ENCODE assay signal across 9 mouse cellular contexts in genomic region chr12:76318282-76319212, GRCm38 (mm10). TPM values are rescaled to one million over a fixed set of nuclear protein-coding genes. Genes with fewer than 3 reads are reported as not detected.
A peak's percentile ranks its signal among the peaks of the same experiment; 100 is the strongest.
DNase-seq lines count a peak whose midpoint lies in the region; ATAC-seq and TF ChIP-seq lines count a peak whose summit lies in the region.
"Had no signal": no experiment of that assay in that cellular context is flagged by ENCODE, and none has a peak within 500 bp of the region (broad histone marks: within the 10 kb centered on the region; RNA-seq: fewer than 3 reads in every experiment).

No protein-coding gene starts in this region.

- no peak for DNase-seq in intestine, embryonic 14.5 days (ENCODE audit: low spot score)
- DNase-seq in liver, embryonic 11.5 days (ENCODE audit: low spot score) = peak; percentile 65
- no peak for DNase-seq in gastrocnemius, postnatal 36 days
- no peak for DNase-seq in adrenal gland, adult 2 months
- DNase-seq in gastrocnemius, postnatal 25 days = no peak

- H3K36me3 ChIP-seq in intestine, embryonic 14.5 days (ENCODE audit: control insufficient read depth, insufficient read depth, low read length) = peaks cover 48% of the 10 kb centered on the region
- H3K36me3 ChIP-seq in intestine, postnatal 0 days (ENCODE audit: control insufficient read depth, insufficient read depth) = peaks cover 22% of the 10 kb centered on the region
- H3K36me3 ChIP-seq in liver, embryonic 11.5 days (ENCODE audit: control insufficient read depth, insufficient read depth, low read length) = peaks cover 23% of the 10 kb centered on the region

- TF ChIP-seq CTCF in intestine, postnatal 0 days (IDR thresholded peaks at IDR 0.05; ENCODE audit: low read depth) = no peak

- H3K27ac ChIP-seq in intestine, embryonic 14.5 days (ENCODE audit: low read depth) = peak overlapping the region; percentile 24
- no peak overlapping the region for H3K27ac ChIP-seq in intestine, postnatal 0 days (ENCODE audit: low read depth, low read length)
- H3K27ac ChIP-seq in brown adipose tissue, adult 24 weeks (replicated peaks; ENCODE audit: low read depth, low read length) = peak overlapping the region; percentile 34
- peak overlapping the region; percentile 94 for H3K27ac ChIP-seq in liver, embryonic 11.5 days (ENCODE audit: low read depth, low read length)
- H3K27ac ChIP-seq: midbrain, embryonic 12.5 days had no signal

- H3K4me2 ChIP-seq in intestine, embryonic 14.5 days (ENCODE audit: low read length) = no peak overlapping the region
- no peak overlapping the region for H3K4me2 ChIP-seq in intestine, postnatal 0 days (replicated peaks; ENCODE audit: low read depth)
- H3K4me2 ChIP-seq in liver, embryonic 11.5 days = peak overlapping the region; percentile 60
- H3K4me2 ChIP-seq: midbrain, embryonic 12.5 days had no signal

- intact Hi-C loops in gastrocnemius, postnatal 36 days (cut with DNase I) = no loop called here

- H3K4me1 ChIP-seq in intestine, embryonic 14.5 days (replicated peaks; ENCODE audit: control insufficient read depth, insufficient read depth, low read length) = peaks cover 3% of the 10 kb centered on the region; the same call in 1 of the 2 replicates
- no peaks in the 10 kb centered on the region for H3K4me1 ChIP-seq in intestine, postnatal 0 days (replicated peaks; ENCODE audit: control insufficient read depth, insufficient read depth, low read length)
- H3K4me1 ChIP-seq in brown adipose tissue, adult 24 weeks (ENCODE audit: control insufficient read depth, insufficient read depth, insufficient read length, low read length) = no peaks in the 10 kb centered on the region
- H3K4me1 ChIP-seq in liver, embryonic 11.5 days (replicated peaks; ENCODE audit: control insufficient read depth, insufficient read depth, low read length) = peaks cover 26% of the 10 kb centered on the region
- H3K4me1 ChIP-seq: midbrain, embryonic 12.5 days had no signal

- H3K4me3 ChIP-seq in intestine, embryonic 14.5 days (ENCODE audit: low read depth, low read length) = no peak overlapping the region
- no peak overlapping the region for H3K4me3 ChIP-seq in intestine, postnatal 0 days (ENCODE audit: low read depth, low read length)
- no peak overlapping the region for H3K4me3 ChIP-seq in brown adipose tissue, adult 24 weeks (ENCODE audit: insufficient read depth, low read depth, low read length)
- peak overlapping the region; percentile 20 for H3K4me3 ChIP-seq in liver, embryonic 11.5 days (ENCODE audit: low read depth, low read length)
- H3K4me3 ChIP-seq: midbrain, embryonic 12.5 days had no signal

- no peak overlapping the region for H3K9ac ChIP-seq in intestine, embryonic 14.5 days (ENCODE audit: low read length)
- H3K9ac ChIP-seq in intestine, postnatal 0 days (ENCODE audit: low read depth, low read length) = no peak overlapping the region
- H3K9ac ChIP-seq in liver, embryonic 11.5 days (ENCODE audit: low read depth, low read length) = peak overlapping the region; percentile 44
- H3K9ac ChIP-seq: midbrain, embryonic 12.5 days had no signal

- H3K27me3 ChIP-seq in intestine, embryonic 14.5 days (replicated peaks; ENCODE audit: control insufficient read depth, insufficient read depth, low read length) = no peaks in the 10 kb centered on the region
- H3K27me3 ChIP-seq in intestine, postnatal 0 days (replicated peaks; ENCODE audit: control insufficient read depth, insufficient read depth, low read length) = no peaks in the 10 kb centered on the region
- no peaks in the 10 kb centered on the region for H3K27me3 ChIP-seq in liver, embryonic 11.5 days (replicated peaks; ENCODE audit: control insufficient read depth, insufficient read depth, low read length)
- H3K27me3 ChIP-seq: midbrain, embryonic 12.5 days had no signal

- 18% methylated on average over 9 of the region's 9 CpGs for WGBS in intestine, embryonic 14.5 days
- WGBS in intestine, postnatal 0 days = 33% methylated on average over 9 of the region's 9 CpGs
- WGBS in liver, embryonic 11.5 days = 10% methylated on average over 9 of the region's 9 CpGs

- no peaks in the 10 kb centered on the region for H3K9me3 ChIP-seq in intestine, embryonic 14.5 days (ENCODE audit: control insufficient read depth, low read length)
- no peaks in the 10 kb centered on the region for H3K9me3 ChIP-seq in intestine, postnatal 0 days (ENCODE audit: control insufficient read depth)
- H3K9me3 ChIP-seq in liver, embryonic 11.5 days (ENCODE audit: control insufficient read depth, low read length) = no peaks in the 10 kb centered on the region
- H3K9me3 ChIP-seq: midbrain, embryonic 12.5 days had no signal

- ATAC-seq in intestine, embryonic 14.5 days (replicated peaks; ENCODE audit: low FRiP score, low TSS enrichment, low read depth) = no peak
- ATAC-seq in intestine, postnatal 0 days = no peak
- peak; percentile 96 for ATAC-seq in liver, embryonic 11.5 days (replicated peaks; ENCODE audit: low FRiP score)
- peak; percentile 96 for ATAC-seq in neutrophil, adult 5-6 weeks (ENCODE audit: extremely low read depth, insufficient number of reproducible peaks, low FRiP score, poor library complexity, severe bottlenecking)

RNA-seq across cellular contexts. Expression of gene Akap5, which starts 6.1 kb away (rescaled TPM):
- polyA plus RNA-seq in intestine, embryonic 14.5 days (2014; fragmentation: Nextera tagmentation; extraction: Ambion mirVana) = 4.2 and 5.1 TPM in 2 replicates
- polyA plus RNA-seq in intestine, postnatal 0 days (2015; fragmentation: Nextera tagmentation; extraction: Ambion mirVana) = 0.85 and 1.1 TPM in 2 replicates
- 0.71 and 0.87 TPM in 2 replicates for polyA plus RNA-seq in brown adipose tissue, adult 24 weeks (2012; ENCODE audit: insufficient read depth, insufficient read length, missing spikeins)
- polyA plus RNA-seq in liver, embryonic 11.5 days (2014; fragmentation: Nextera tagmentation; extraction: Ambion mirVana) = 2.4 and 2.8 TPM in 2 replicates
- 0.98 and 1.0 TPM in 2 replicates for total RNA-seq in neutrophil, adult 5-6 weeks (2017)
- under 1 TPM; 0.22 to 0.84 TPM for total RNA-seq in gastrocnemius, postnatal 36 days (2021)
- under 1 TPM; 0.29 to 0.76 TPM for total RNA-seq in adrenal gland, adult 2 months (2021)
- polyA plus RNA-seq in adrenal gland, adult 2 months (2012; rRNA removed) = 0.07 TPM in 2 replicates
- total RNA-seq in gastrocnemius, postnatal 25 days (2021) = under 1 TPM; 0.46 to 0.78 TPM

RNA-seq across cellular contexts. Expression of gene Zbtb25, which starts 50.9 kb away (rescaled TPM):
- 16.1 and 17.7 TPM in 2 replicates for polyA plus RNA-seq in intestine, embryonic 14.5 days (2014; fragmentation: Nextera tagmentation; extraction: Ambion mirVana)
- polyA plus RNA-seq in intestine, postnatal 0 days (2015; fragmentation: Nextera tagmentation; extraction: Ambion mirVana) = 4.3 and 5.2 TPM in 2 replicates
- 7.3 and 10.2 TPM in 2 replicates for polyA plus RNA-seq in brown adipose tissue, adult 24 weeks (2012; ENCODE audit: insufficient read depth, insufficient read length, missing spikeins)
- polyA plus RNA-seq in liver, embryonic 11.5 days (2014; fragmentation: Nextera tagmentation; extraction: Ambion mirVana) = 14.3 and 16.6 TPM in 2 replicates
- total RNA-seq in neutrophil, adult 5-6 weeks (2017) = 10.1 and 13.8 TPM in 2 replicates
- 1 to 10 TPM; 5.5 to 7.1 TPM for total RNA-seq in gastrocnemius, postnatal 36 days (2021)
- 1 to 10 TPM; 6.9 to 9.4 TPM for total RNA-seq in adrenal gland, adult 2 months (2021)
- 4.9 and 6.0 TPM in 2 replicates for polyA plus RNA-seq in adrenal gland, adult 2 months (2012; rRNA removed)
- 1 to 10 TPM; 6.6 to 8.2 TPM for total RNA-seq in gastrocnemius, postnatal 25 days (2021)

RNA-seq across cellular contexts. Expression of gene Zbtb1, which starts 51.5 kb away (rescaled TPM):
- polyA plus RNA-seq in intestine, embryonic 14.5 days (2014; fragmentation: Nextera tagmentation; extraction: Ambion mirVana) = 9.4 and 10.0 TPM in 2 replicates
- 3.3 and 3.4 TPM in 2 replicates for polyA plus RNA-seq in intestine, postnatal 0 days (2015; fragmentation: Nextera tagmentation; extraction: Ambion mirVana)
- 1.7 and 2.7 TPM in 2 replicates for polyA plus RNA-seq in brown adipose tissue, adult 24 weeks (2012; ENCODE audit: insufficient read depth, insufficient read length, missing spikeins)
- 9.4 and 11.1 TPM in 2 replicates for polyA plus RNA-seq in liver, embryonic 11.5 days (2014; fragmentation: Nextera tagmentation; extraction: Ambion mirVana)
- total RNA-seq in neutrophil, adult 5-6 weeks (2017) = 17.7 and 20.1 TPM in 2 replicates
- total RNA-seq in gastrocnemius, postnatal 36 days (2021) = 1 to 10 TPM; 3.0 to 4.0 TPM
- 1 to 10 TPM; 5.0 to 5.5 TPM for total RNA-seq in adrenal gland, adult 2 months (2021)
- polyA plus RNA-seq in adrenal gland, adult 2 months (2012; rRNA removed) = 2.3 and 2.4 TPM in 2 replicates
- total RNA-seq in gastrocnemius, postnatal 25 days (2021) = 1 to 10 TPM; 3.1 to 3.9 TPM

Comparison
In these comparisons a context has a peak if more than half of its experiments do, and no peak if none do; other contexts are left out.
1. ATAC-seq: peak in liver, embryonic 11.5 days (single experiment) and neutrophil, adult 5-6 weeks (single experiment); none in intestine, embryonic 14.5 days (single experiment) and intestine, postnatal 0 days (single experiment).